Mouse (Mus musculus): ENCODE measurements at regions not wholly inside any gene's neighbourhood (a gene's known extent, or its start where the extent isn't known, plus 50 kb on each side); places are given as distances from the start of the nearest gene placed in this dataset.

DNA sequence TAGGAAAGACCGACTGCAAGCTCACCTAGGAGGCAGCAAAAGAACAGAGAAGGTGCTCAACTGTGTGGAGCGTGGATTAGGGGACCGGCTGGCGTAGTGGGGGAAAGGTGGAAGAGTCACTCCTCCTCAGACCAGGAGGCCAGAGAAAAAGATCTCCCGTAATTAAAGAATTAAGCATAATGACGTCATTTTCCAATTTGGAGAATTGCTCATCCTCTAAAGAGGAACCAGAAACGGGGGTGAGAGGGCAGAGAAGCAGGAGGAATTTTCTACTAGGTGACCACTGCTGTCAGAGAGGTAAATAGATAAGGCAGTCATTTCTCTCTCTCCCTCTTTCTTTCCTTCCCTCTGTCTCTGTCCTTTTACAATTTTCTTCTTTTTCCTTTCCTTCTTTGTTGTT lies 71.2 kb upstream of the Caprin1 start:
- no peak for TF ChIP-seq CTCF (IDR thresholded peaks at IDR 0.05; ENCODE audit: insufficient read depth, low read length)
- TF ChIP-seq POLR2A (IDR thresholded peaks at IDR 0.05; ENCODE audit: borderline replicate concordance, extremely low read depth, low read depth, low read length), result no peak
- Histone ChIP-seq H3K4me3 (replicated peaks; ENCODE audit: extremely low read depth, low read depth, low read length) (no peak overlapping the region), H3K4me1 (ENCODE audit: control insufficient read depth, insufficient read depth, low read length) (no peaks in the 10 kb centered on the region)
- 55% methylated on average over 7 of the region's 7 CpGs for WGBS
- DNase-seq, result no peak

GRCm38 (mm10) chr2:103871522-103872276 lies 74.2 kb upstream of the Caprin1 start:
- TF ChIP-seq POLR2A (IDR thresholded peaks at IDR 0.05; ENCODE audit: borderline replicate concordance, extremely low read depth, low read depth, low read length) (no peak), CTCF (IDR thresholded peaks at IDR 0.05; ENCODE audit: insufficient read depth, low read length) (peak; percentile 85)
- Histone ChIP-seq H3K4me3 (replicated peaks; ENCODE audit: extremely low read depth, low read depth, low read length) (no peak overlapping the region), H3K4me1 (ENCODE audit: control insufficient read depth, insufficient read depth, low read length) (no peaks in the 10 kb centered on the region)
- WGBS, result 30% methylated on average over 12 of the region's 12 CpGs
- DNase-seq, result peak; percentile 60

GRCm38 (mm10) chr2:103872277-103872636 lies 74.8 kb upstream of the Caprin1 start:
- H3K4me1 ChIP-seq (ENCODE audit: control insufficient read depth, insufficient read depth, low read length), result no peaks in the 10 kb centered on the region
- H3K4me3 ChIP-seq (replicated peaks; ENCODE audit: extremely low read depth, low read depth, low read length), result no peak overlapping the region
- TF ChIP-seq CTCF (IDR thresholded peaks at IDR 0.05; ENCODE audit: insufficient read depth, low read length), result no peak
- no peak for TF ChIP-seq POLR2A (IDR thresholded peaks at IDR 0.05; ENCODE audit: borderline replicate concordance, extremely low read depth, low read depth, low read length)
- 61% methylated on average over 3 of the region's 3 CpGs for WGBS
- no peak for DNase-seq

DNA sequence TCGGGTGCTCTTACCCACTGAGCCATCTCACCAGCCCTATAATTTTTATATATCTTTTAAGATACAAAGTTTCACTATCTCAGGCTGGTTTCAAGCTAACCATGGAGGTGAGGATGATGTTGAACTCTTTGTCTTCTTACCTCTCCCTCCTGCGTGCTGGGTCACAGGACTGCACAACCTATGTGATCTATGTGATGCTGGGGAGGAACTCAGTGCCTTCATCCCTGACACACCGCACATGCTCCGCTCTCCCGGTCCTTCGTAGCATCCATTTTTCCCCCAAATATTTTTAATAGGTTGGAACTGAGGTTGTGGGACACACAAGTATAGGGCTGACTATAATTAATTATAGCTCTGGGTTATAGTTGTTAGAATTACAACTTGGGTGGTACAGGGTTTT lies 75.9 kb upstream of the Caprin1 start:
- DNase-seq, result no peak
- TF ChIP-seq CTCF (IDR thresholded peaks at IDR 0.05; ENCODE audit: insufficient read depth, low read length) (no peak), POLR2A (IDR thresholded peaks at IDR 0.05; ENCODE audit: borderline replicate concordance, extremely low read depth, low read depth, low read length) (no peak)
- Histone ChIP-seq H3K4me3 (replicated peaks; ENCODE audit: extremely low read depth, low read depth, low read length) (no peak overlapping the region), H3K4me1 (ENCODE audit: control insufficient read depth, insufficient read depth, low read length) (no peaks in the 10 kb centered on the region)
- WGBS, result 91% methylated on average over 6 of the region's 6 CpGs

DNA sequence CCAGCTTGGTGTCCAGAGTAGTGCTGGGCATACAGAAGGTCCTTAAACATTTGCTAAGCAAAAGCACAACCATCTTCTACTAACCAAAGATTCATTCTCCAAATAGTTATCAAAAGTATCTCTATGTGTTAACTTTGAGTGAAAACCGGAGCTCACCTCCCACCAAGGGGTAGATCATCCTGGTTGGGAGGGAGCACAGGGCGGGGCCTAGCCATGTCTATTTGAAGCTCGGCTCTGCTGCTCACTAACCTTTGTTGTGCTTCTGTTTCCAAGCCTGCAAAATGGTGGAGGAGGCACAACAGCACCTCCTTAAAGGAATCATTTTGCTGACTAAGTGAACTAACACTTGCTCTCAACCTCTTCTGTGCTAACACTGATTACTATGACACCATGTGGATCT lies 77.0 kb upstream of the Caprin1 start:
- TF ChIP-seq POLR2A (IDR thresholded peaks at IDR 0.05; ENCODE audit: borderline replicate concordance, extremely low read depth, low read depth, low read length), result no peak
- TF ChIP-seq CTCF (IDR thresholded peaks at IDR 0.05; ENCODE audit: insufficient read depth, low read length), result no peak
- 79% methylated on average over 3 of the region's 3 CpGs for WGBS

GRCm38 (mm10) chr2:103875754-103876153 lies 78.3 kb upstream of the Caprin1 start:
- TF ChIP-seq CTCF (IDR thresholded peaks at IDR 0.05; ENCODE audit: insufficient read depth, low read length) (no peak), POLR2A (IDR thresholded peaks at IDR 0.05; ENCODE audit: borderline replicate concordance, extremely low read depth, low read depth, low read length) (no peak)
- no peak overlapping the region for H3K4me3 ChIP-seq (replicated peaks; ENCODE audit: extremely low read depth, low read depth, low read length)
- no peaks in the 10 kb centered on the region for H3K4me1 ChIP-seq (ENCODE audit: control insufficient read depth, insufficient read depth, low read length)
- no peak for DNase-seq
- 89% methylated on average over 8 of the region's 8 CpGs for WGBS

More for the DNA sequence above, 77.0 kb upstream of the Caprin1 start:
- no peak for DNase-seq
- H3K4me1 ChIP-seq (ENCODE audit: control insufficient read depth, insufficient read depth, low read length), result no peaks in the 10 kb centered on the region
- H3K4me3 ChIP-seq (replicated peaks; ENCODE audit: extremely low read depth, low read depth, low read length), result no peak overlapping the region

- TF ChIP-seq POLR2A (IDR thresholded peaks at IDR 0.05; ENCODE audit: borderline replicate concordance, extremely low read depth, low read depth, low read length) (no peak), CTCF (IDR thresholded peaks at IDR 0.05; ENCODE audit: insufficient read depth, low read length) (no peak)
- 59% methylated on average over 2 of the region's 2 CpGs for WGBS
- no peak for DNase-seq
- Histone ChIP-seq H3K4me3 (replicated peaks; ENCODE audit: extremely low read depth, low read depth, low read length) (no peak overlapping the region), H3K4me1 (ENCODE audit: control insufficient read depth, insufficient read depth, low read length) (no peaks in the 10 kb centered on the region)
Measured at GRCm38 (mm10) chr2:103876236-103876635, 78.8 kb upstream of the Caprin1 start.

DNA sequence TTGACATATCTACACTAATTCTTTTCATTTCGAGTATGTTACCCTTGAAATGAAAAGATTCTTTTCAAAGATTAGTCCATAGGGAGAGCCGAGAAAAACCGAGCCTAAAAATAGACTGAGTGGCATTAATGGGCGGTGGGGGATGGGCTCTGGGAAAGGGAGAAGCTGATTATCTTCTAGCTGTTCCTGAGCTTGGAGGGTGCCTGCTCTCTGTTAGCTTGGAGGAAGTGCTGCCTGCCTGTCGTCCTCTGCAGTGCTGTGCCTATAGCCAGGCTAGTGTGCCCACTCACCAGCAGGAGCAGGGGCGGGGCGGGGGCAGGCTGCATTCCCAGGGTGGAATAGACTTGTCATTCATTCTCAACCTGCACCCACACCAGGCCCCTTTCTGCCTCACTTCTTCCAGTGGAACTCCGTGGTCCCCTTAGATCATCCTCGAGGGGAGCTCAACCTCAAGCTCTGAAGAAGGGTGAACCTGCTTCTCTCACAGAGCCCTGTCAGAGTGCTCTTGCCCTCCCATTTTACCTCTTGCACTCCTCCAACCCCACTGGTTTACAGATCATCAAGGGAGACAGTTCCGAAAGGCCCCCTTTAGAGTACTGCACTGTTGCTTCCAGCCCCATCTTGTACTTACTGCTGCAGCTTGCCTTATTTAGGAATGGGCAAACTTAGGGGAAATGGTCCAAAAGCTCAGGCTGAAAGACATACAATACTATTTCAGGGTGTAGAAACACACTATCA lies 76.6 kb upstream of the Lmo2 start:
- TF ChIP-seq CTCF (IDR thresholded peaks at IDR 0.05; ENCODE audit: insufficient read depth, low read length) (no peak), POLR2A (IDR thresholded peaks at IDR 0.05; ENCODE audit: borderline replicate concordance, extremely low read depth, low read depth, low read length) (no peak)
- 35% methylated on average over 10 of the region's 10 CpGs for WGBS
- Histone ChIP-seq H3K4me3 (replicated peaks; ENCODE audit: extremely low read depth, low read depth, low read length) (no peak overlapping the region), H3K4me1 (ENCODE audit: control insufficient read depth, insufficient read depth, low read length) (no peaks in the 10 kb centered on the region)
- no peak for DNase-seq

DNA sequence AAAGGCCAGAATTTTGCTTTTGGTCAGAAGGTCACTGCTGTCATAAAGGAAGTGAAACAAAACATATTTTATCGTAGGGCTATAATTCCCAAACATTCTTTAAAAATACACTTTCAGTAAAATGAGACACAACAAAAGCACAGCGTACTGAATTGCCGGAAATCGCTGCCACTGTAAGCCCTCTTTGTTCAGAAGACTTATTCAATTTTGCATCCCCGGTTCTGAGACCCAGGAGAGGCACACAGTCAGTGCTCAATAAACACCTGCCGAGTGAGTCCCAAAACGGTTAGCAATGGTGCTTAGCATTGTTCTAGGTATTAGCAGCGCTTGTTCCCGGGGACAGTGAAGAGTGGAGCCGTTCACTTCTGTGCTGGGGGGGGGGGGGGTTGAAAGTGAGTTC lies 72.9 kb upstream of the Lmo2 start:
- DNase-seq, result no peak
- H3K4me1 ChIP-seq (ENCODE audit: control insufficient read depth, insufficient read depth, low read length), result no peaks in the 10 kb centered on the region
- no peak for TF ChIP-seq CTCF (IDR thresholded peaks at IDR 0.05; ENCODE audit: insufficient read depth, low read length)
- TF ChIP-seq POLR2A (IDR thresholded peaks at IDR 0.05; ENCODE audit: borderline replicate concordance, extremely low read depth, low read depth, low read length), result no peak
- H3K4me3 ChIP-seq (replicated peaks; ENCODE audit: extremely low read depth, low read depth, low read length), result no peak overlapping the region
- 49% methylated on average over 10 of the region's 10 CpGs for WGBS

- no peak overlapping the region for H3K4me3 ChIP-seq (replicated peaks; ENCODE audit: extremely low read depth, low read depth, low read length)
- no peak for DNase-seq
- WGBS, result 92% methylated on average over 7 of the region's 7 CpGs
- TF ChIP-seq CTCF (IDR thresholded peaks at IDR 0.05; ENCODE audit: insufficient read depth, low read length) (no peak), POLR2A (IDR thresholded peaks at IDR 0.05; ENCODE audit: borderline replicate concordance, extremely low read depth, low read depth, low read length) (no peak)
- no peaks in the 10 kb centered on the region for H3K4me1 ChIP-seq (ENCODE audit: control insufficient read depth, insufficient read depth, low read length)
Measured at GRCm38 (mm10) chr2:103888023-103888422, 69.8 kb upstream of the Lmo2 start.

Measured in lung, adult 2 months (tissue).